Mouse (Mus musculus): Measurements from ENCODE around the gene 2310057J18Rik. TPM values are rescaled to one million over a fixed set of nuclear protein-coding genes. Genes with fewer than 3 reads are reported as not detected.
"Not testable (repeated sequence)": the region's sequence is repeated elsewhere in the genome, so short reads cannot be mapped to it uniquely, and the experiment has no call there.

2310057J18Rik gene
- polyA plus RNA-seq (2015; fragmentation: Nextera tagmentation; extraction: Ambion mirVana), result 0.16 TPM in 1 of 2 replicates, not detected in the other

DNA sequence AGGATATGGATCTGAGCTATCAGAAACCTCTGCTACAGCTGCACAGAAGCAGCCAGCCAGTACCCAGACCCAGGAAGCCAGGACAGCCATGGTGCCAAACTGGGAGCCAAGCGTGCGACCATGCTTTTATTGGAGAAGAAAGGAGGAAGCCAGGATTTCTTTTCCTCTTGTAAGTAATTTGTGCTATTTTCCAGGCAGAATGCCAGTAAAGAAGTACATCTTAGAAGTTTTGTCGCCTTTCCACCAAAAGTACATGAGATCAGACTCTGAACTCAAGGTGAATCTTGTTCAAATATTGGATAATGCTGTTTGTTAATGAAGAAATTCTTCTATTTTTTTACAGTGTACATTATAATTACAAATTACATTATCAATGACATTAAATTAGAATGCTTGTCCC is at the start of gene 2310057J18Rik:
2310057J18Rik (minus strand) TSS at position 101 of the 400 bp plus-strand sequence.
- Histone ChIP-seq H3K27ac (ENCODE audit: low read depth, low read length) (no peak within 1 kb of the TSS), H3K4me3 (ENCODE audit: low read depth, low read length) (no peak within 1 kb of the TSS), H3K36me3 (ENCODE audit: control insufficient read depth, insufficient read depth) (no peaks in the 10 kb centered on the region), H3K4me1 (replicated peaks; ENCODE audit: control insufficient read depth, insufficient read depth, low read length) (no peaks in the 10 kb centered on the region), H3K9me3 (ENCODE audit: control insufficient read depth) (no peaks in the 10 kb centered on the region), H3K9ac (ENCODE audit: low read depth, low read length) (no peak within 1 kb of the TSS), H3K4me2 (replicated peaks; ENCODE audit: low read depth) (no peak within 1 kb of the TSS), H3K27me3 (replicated peaks; ENCODE audit: control insufficient read depth, insufficient read depth, low read length) (no peaks in the 10 kb centered on the region)
- no peak for ATAC-seq
- no peak for TF ChIP-seq CTCF (IDR thresholded peaks at IDR 0.05; ENCODE audit: low read depth)
- WGBS, result 84% methylated on average over 3 of the region's 3 CpGs

GRCm38 (mm10) chr10:29029960-29030359 is 43.9 kb upstream of the 2310057J18Rik start:
- WGBS, result 85% methylated on average over 9 of the region's 20 CpGs

DNA sequence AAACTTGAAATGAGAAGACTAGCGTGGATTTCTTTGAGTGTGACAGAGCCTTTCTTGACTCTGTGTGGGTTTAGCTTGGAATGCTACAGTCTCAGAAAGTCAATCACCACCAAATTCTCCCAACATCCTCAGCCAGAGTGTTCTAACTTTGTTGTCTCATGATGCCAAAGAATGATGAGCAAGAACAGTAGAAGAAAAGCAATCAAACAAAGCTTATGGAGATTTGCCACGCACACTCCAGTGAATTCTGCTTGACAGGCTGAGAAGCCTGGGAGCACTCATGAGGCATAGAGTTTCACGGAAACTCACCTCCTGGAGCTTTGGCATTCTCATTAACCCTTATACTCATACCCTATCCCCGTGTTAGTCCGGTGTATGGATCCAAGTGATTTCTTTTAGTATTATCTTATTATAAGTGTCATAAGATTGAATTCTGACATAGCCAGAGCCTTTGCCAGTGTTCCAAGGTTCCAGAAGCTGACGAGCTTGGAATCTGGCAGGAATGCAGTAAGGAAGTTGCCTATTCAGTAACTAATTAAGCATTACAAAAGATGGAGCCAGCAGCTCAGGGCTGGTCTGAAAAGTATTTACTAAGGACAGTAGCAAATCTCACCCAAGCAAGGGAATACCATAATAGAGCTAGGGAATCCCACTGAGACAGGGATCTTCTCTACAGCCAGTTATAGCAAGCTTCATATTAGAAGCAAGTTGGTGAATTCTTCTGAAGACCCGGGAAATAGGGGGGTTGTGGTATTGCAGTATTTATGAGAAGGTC is 33.6 kb upstream of the 2310057J18Rik start:
- H3K9ac ChIP-seq (ENCODE audit: low read depth, low read length), result no peak overlapping the region
- H3K4me1 ChIP-seq (replicated peaks; ENCODE audit: control insufficient read depth, insufficient read depth, low read length), result no peaks in the 10 kb centered on the region
- no peak for ATAC-seq
- no peak overlapping the region for H3K4me2 ChIP-seq (replicated peaks; ENCODE audit: low read depth)
- 83% methylated on average over 7 of the region's 7 CpGs for WGBS
- H3K4me3 ChIP-seq (ENCODE audit: low read depth, low read length), result no peak overlapping the region
- no peak for TF ChIP-seq CTCF (IDR thresholded peaks at IDR 0.05; ENCODE audit: low read depth)
- H3K9me3 ChIP-seq (ENCODE audit: control insufficient read depth), result no peaks in the 10 kb centered on the region
- H3K36me3 ChIP-seq (ENCODE audit: control insufficient read depth, insufficient read depth), result no peaks in the 10 kb centered on the region
- H3K27ac ChIP-seq (ENCODE audit: low read depth, low read length), result no peak overlapping the region
- no peaks in the 10 kb centered on the region for H3K27me3 ChIP-seq (replicated peaks; ENCODE audit: control insufficient read depth, insufficient read depth, low read length)

More at GRCm38 (mm10) chr10:29029960-29030359, 43.9 kb upstream of the 2310057J18Rik start:
- not testable (repeated sequence) for ATAC-seq; H3K36me3 ChIP-seq (ENCODE audit: control insufficient read depth, insufficient read depth); H3K9ac ChIP-seq (ENCODE audit: low read depth, low read length); H3K4me2 ChIP-seq (replicated peaks; ENCODE audit: low read depth); H3K4me3 ChIP-seq (ENCODE audit: low read depth, low read length); H3K4me1 ChIP-seq (replicated peaks; ENCODE audit: control insufficient read depth, insufficient read depth, low read length); H3K9me3 ChIP-seq (ENCODE audit: control insufficient read depth); H3K27me3 ChIP-seq (replicated peaks; ENCODE audit: control insufficient read depth, insufficient read depth, low read length); H3K27ac ChIP-seq (ENCODE audit: low read depth, low read length)

- Histone ChIP-seq H3K36me3 (ENCODE audit: control insufficient read depth, insufficient read depth) (no peaks in the 10 kb centered on the region), H3K9ac (ENCODE audit: low read depth, low read length) (no peak overlapping the region), H3K4me2 (replicated peaks; ENCODE audit: low read depth) (no peak overlapping the region), H3K27me3 (replicated peaks; ENCODE audit: control insufficient read depth, insufficient read depth, low read length) (no peaks in the 10 kb centered on the region), H3K4me3 (ENCODE audit: low read depth, low read length) (no peak overlapping the region), H3K9me3 (ENCODE audit: control insufficient read depth) (no peaks in the 10 kb centered on the region), H3K4me1 (replicated peaks; ENCODE audit: control insufficient read depth, insufficient read depth, low read length) (no peaks in the 10 kb centered on the region), H3K27ac (ENCODE audit: low read depth, low read length) (no peak overlapping the region)
- no peak for ATAC-seq
- TF ChIP-seq CTCF (IDR thresholded peaks at IDR 0.05; ENCODE audit: low read depth), result no peak
Measured at GRCm38 (mm10) chr10:28997776-28998175, 11.7 kb upstream of the 2310057J18Rik start.

DNA sequence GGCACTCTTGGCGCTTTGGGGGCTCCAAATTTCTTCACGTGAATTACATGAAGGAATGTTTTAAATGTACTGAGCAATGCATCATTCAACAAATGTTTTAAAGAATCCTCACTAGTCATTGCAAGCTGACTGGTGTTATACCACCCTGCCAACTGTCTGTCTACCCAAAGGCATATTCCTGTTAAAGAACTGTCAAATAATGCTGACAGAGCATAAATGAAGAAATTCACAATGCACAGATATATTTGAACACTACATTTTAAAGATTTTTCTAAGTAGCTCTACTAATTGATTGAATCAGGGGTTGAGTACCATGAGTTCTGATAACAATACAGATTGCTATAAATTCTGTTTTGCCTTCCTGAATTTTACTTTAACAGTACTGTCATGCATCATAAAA is 2.9 kb upstream of the 2310057J18Rik start:
- WGBS, result 70% methylated on average over 2 of the region's 2 CpGs
- Histone ChIP-seq H3K9ac (ENCODE audit: low read depth, low read length) (no peak overlapping the region), H3K4me1 (replicated peaks; ENCODE audit: control insufficient read depth, insufficient read depth, low read length) (no peaks in the 10 kb centered on the region), H3K27ac (ENCODE audit: low read depth, low read length) (no peak overlapping the region), H3K36me3 (ENCODE audit: control insufficient read depth, insufficient read depth) (no peaks in the 10 kb centered on the region), H3K27me3 (replicated peaks; ENCODE audit: control insufficient read depth, insufficient read depth, low read length) (no peaks in the 10 kb centered on the region), H3K4me2 (replicated peaks; ENCODE audit: low read depth) (no peak overlapping the region), H3K9me3 (ENCODE audit: control insufficient read depth) (no peaks in the 10 kb centered on the region), H3K4me3 (ENCODE audit: low read depth, low read length) (no peak overlapping the region)
- ATAC-seq, result no peak
- no peak for TF ChIP-seq CTCF (IDR thresholded peaks at IDR 0.05; ENCODE audit: low read depth)

DNA sequence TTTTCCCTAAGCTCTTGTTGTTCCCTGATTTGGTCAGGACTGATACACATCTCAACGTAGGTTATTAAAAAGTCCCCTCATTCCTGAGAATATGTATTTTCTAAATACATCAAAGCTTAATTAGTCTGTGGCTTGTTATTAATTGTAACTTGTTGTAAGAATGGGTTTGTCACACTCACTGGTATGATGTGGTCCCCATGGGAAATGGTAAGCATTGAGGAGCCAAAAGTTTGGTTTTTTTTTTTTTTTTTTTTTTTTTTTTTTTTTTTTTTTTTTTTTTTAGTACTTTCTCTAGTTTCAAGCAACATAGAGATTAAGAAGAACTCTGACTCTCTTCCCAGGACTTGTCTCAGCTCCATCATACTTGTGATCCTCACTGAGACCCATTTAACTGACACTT is 17.9 kb downstream of the 2310057J18Rik start:
- no peak overlapping the region for H3K27ac ChIP-seq (ENCODE audit: low read depth, low read length)

More for the DNA sequence above, 17.9 kb downstream of the 2310057J18Rik start:
- no peak overlapping the region for H3K4me3 ChIP-seq (ENCODE audit: low read depth, low read length)
- no peaks in the 10 kb centered on the region for H3K4me1 ChIP-seq (replicated peaks; ENCODE audit: control insufficient read depth, insufficient read depth, low read length)
- ATAC-seq, result no peak
- H3K9me3 ChIP-seq (ENCODE audit: control insufficient read depth), result no peaks in the 10 kb centered on the region
- H3K27me3 ChIP-seq (replicated peaks; ENCODE audit: control insufficient read depth, insufficient read depth, low read length), result no peaks in the 10 kb centered on the region
- no peak overlapping the region for H3K9ac ChIP-seq (ENCODE audit: low read depth, low read length)
- H3K4me2 ChIP-seq (replicated peaks; ENCODE audit: low read depth), result no peak overlapping the region
- no peak for TF ChIP-seq CTCF (IDR thresholded peaks at IDR 0.05; ENCODE audit: low read depth)
- 75% methylated on average over 1 of the region's 1 CpGs for WGBS
- no peaks in the 10 kb centered on the region for H3K36me3 ChIP-seq (ENCODE audit: control insufficient read depth, insufficient read depth)
